Mouse (Mus musculus): ENCODE measurements around the gene Acap2. TPM values are rescaled to one million over a fixed set of nuclear protein-coding genes. Genes with fewer than 3 reads are reported as not detected.
A peak's percentile ranks its signal among the peaks of the same experiment; 100 is the strongest.

Gene Acap2
- total and polyA plus RNA-seq, 3 experiments = 17.2 to 19.1 TPM; not detected in 1

DNA sequence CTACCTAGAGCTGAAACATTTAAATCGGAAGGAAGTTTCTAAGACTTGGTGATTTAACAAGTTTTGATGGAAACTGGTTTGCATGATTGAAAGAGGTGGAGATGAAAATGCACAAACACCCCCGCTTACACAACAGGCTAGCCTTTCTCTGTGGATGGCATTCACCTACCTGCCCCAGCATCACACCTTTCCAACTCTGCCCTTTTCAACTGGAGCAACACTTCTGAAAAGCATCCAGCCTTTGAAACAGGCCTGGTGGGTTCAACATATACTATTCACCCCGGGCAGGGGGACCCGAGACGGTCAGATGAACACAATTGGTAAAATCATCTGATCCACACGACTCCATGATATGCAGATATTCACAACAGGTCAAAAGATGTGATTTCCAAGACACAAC is 119.2 kb downstream of the Acap2 start:
- no peak for TF ChIP-seq GATA1 (IDR thresholded peaks at IDR 0.05; ENCODE audit: low read depth, low read length)

DNA sequence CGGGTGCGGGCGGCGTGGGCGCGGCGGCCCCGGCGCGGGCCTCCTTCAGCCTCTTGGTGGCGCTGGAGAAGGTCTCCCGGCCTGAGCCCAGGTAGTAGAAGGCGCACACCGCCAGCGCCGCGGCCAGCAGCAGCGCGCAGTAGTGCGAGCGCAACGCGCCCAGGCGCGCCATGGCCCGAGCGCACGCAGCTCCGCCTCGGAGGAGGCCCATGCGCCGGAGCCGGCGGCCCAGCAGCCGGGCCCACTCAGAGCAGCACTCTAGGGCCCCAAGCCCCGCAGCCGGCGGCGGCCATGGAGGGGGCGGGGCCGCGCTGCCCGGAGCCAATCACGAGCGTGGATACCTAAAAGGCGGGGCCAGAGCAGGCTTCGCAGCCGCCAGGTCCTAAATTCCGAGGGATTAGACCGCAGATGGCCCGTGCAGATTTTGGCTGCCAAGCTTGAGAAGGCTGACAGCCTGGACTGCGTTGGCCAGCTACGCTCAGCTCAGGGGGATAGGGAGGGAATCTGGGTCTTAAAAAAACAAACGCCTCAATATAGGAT is 119.8 kb downstream of the Acap2 start, which contains the start of gene Xxylt1:
Gene Xxylt1 (minus strand): TSS at position 308 of the 540 bp plus-strand sequence.
- peaks cover 0 to 12% of the 10 kb centered on the region in 2 experiments; a peak in 3 of 4 replicates for H3K4me1 ChIP-seq (ENCODE audit: control insufficient read depth in 1 of 2, insufficient read depth in 2 of 2, low read length in 2 of 2)
- H3K27me3 ChIP-seq (ENCODE audit: control insufficient read depth in 1 of 2, insufficient read depth in 2 of 2, low read length in 2 of 2) = no peaks in the 10 kb centered on the region
- H3K79me2 ChIP-seq (ENCODE audit: control insufficient read depth, insufficient read depth, low read length, poor library complexity) = peaks cover 15% of the 10 kb centered on the region
- H3K36me3 ChIP-seq (ENCODE audit: control insufficient read depth in 1 of 2, insufficient read depth in 2 of 2, low read length in 2 of 2) = peaks cover 0 to 10% of the 10 kb centered on the region in 2 experiments; a peak in 2 of 4 replicates
- H3K9me3 ChIP-seq (replicated peaks; ENCODE audit: insufficient read depth, low read length) = no peaks in the 10 kb centered on the region
- H3K27ac ChIP-seq (ENCODE audit: control insufficient read depth, low read depth, low read length) = peak within 1 kb of the TSS; percentile 65
- DNase-seq (ENCODE audit: low read depth, low spot score) = peak; percentile 95
- H3K4me3 ChIP-seq (ENCODE audit: control insufficient read depth in 1 of 2, insufficient read depth in 1 of 2, low read depth in 2 of 2, low read length in 2 of 2) = peak within 1 kb of the TSS; percentile 56 to 81
- H3K9ac ChIP-seq (ENCODE audit: control insufficient read depth, low read depth, low read length, poor library complexity, severe bottlenecking) = peak within 1 kb of the TSS; percentile 89
- TF ChIP-seq ELF1 (IDR thresholded peaks at IDR 0.05; ENCODE audit: low read depth, low read length) (0 out of 2 replicates have a peak, but pooled peaks have one; percentile 38), POLR2AphosphoS2 (IDR thresholded peaks at IDR 0.05; ENCODE audit: low read length) (no peak), RAD21 (IDR thresholded peaks at IDR 0.05; ENCODE audit: low read depth, low read length) (peak; percentile 3; the same call in 1 of the 2 replicates), SIN3A (IDR thresholded peaks at IDR 0.05; ENCODE audit: low read length) (peak; percentile 97), E2F4 (IDR thresholded peaks at IDR 0.05; ENCODE audit: borderline replicate concordance, low read depth, low read length) (no peak), POLR2A (IDR thresholded peaks at IDR 0.05; ENCODE audit: control insufficient read depth in 1 of 2, insufficient read depth in 1 of 2, low read depth in 1 of 2, low read length in 2 of 2, poor library complexity in 1 of 2) (peak; percentile 72 to 92; a peak in 3 of 4 replicates), MAZ (IDR thresholded peaks at IDR 0.05; ENCODE audit: low read depth, low read length) (peak; percentile 78; the same call in 1 of the 2 replicates), RCOR1 (IDR thresholded peaks at IDR 0.05; ENCODE audit: low read depth, low read length) (0 out of 2 replicates have a peak, but pooled peaks have one; percentile 6), EP300 (IDR thresholded peaks at IDR 0.05; ENCODE audit: low read depth in 1 of 2, low read length in 2 of 2) (no peak), JUND (IDR thresholded peaks at IDR 0.05; ENCODE audit: low read depth, low read length) (no peak), ZKSCAN1 (IDR thresholded peaks at IDR 0.05; ENCODE audit: low read depth, low read length) (no peak), TAL1 (IDR thresholded peaks at IDR 0.05; ENCODE audit: low read length) (no peak), USF1 (IDR thresholded peaks at IDR 0.05; ENCODE audit: low read depth, low read length) (peak; percentile 32; the same call in 1 of the 2 replicates), UBTF (IDR thresholded peaks at IDR 0.05; ENCODE audit: borderline replicate concordance, insufficient read depth, low read depth, low read length) (peak; percentile 63; the same call in 1 of the 2 replicates), MYC (IDR thresholded peaks at IDR 0.05; ENCODE audit: low read depth, low read length) (peak; percentile 81), NELFE (IDR thresholded peaks at IDR 0.05; ENCODE audit: low read depth, low read length) (peak; percentile 83), ZNF384 (IDR thresholded peaks at IDR 0.05; ENCODE audit: low read depth, low read length) (no peak), ZMIZ1 (IDR thresholded peaks at IDR 0.05; ENCODE audit: low read depth, low read length) (peak; percentile 92), GABPA (IDR thresholded peaks at IDR 0.05; ENCODE audit: low read depth, low read length) (no peak; the same call in 1 of the 2 replicates), MEF2A (IDR thresholded peaks at IDR 0.05; ENCODE audit: extremely low read depth, insufficient replicate concordance, low read depth, low read length, poor library complexity, severe bottlenecking) (no peak), MXI1 (IDR thresholded peaks at IDR 0.05; ENCODE audit: low read depth, low read length) (peak; percentile 87), MAFK (IDR thresholded peaks at IDR 0.05; ENCODE audit: borderline replicate concordance, low read depth, low read length) (no peak), NRF1 (IDR thresholded peaks at IDR 0.05; ENCODE audit: insufficient read depth, low read depth, low read length, poor library complexity, severe bottlenecking) (peak; percentile 39; the same call in 1 of the 2 replicates), ZC3H11A (IDR thresholded peaks at IDR 0.05; ENCODE audit: low read depth, low read length) (no peak), MYB (IDR thresholded peaks at IDR 0.05; ENCODE audit: low read depth, low read length) (no peak), GATA1 (IDR thresholded peaks at IDR 0.05; ENCODE audit: low read depth, low read length) (peak; percentile 60), ETS1 (IDR thresholded peaks at IDR 0.05; ENCODE audit: low read depth, low read length) (peak; percentile 15; the same call in 1 of the 2 replicates), CTCF (IDR thresholded peaks at IDR 0.05 in 2 of 3, conservative IDR thresholded peaks at IDR 0.05 in 1 of 3; ENCODE audit: control insufficient read depth in 1 of 3, insufficient read depth in 1 of 3, low read depth in 2 of 3, low read length in 3 of 3, poor library complexity in 1 of 3, severe bottlenecking in 1 of 3) (peak in 2 of 3 experiments; percentile 30 to 68; a peak in 3 of 6 replicates), CHD1 (IDR thresholded peaks at IDR 0.05; ENCODE audit: low read depth, low read length) (no peak), TCF12 (IDR thresholded peaks at IDR 0.05; ENCODE audit: low read depth, low read length) (peak; percentile 70)

More for the DNA sequence above, 119.2 kb downstream of the Acap2 start:
- Histone ChIP-seq H3K27me3 (ENCODE audit: control insufficient read depth in 1 of 2, insufficient read depth in 2 of 2, low read length in 2 of 2) (no peaks in the 10 kb centered on the region), H3K9ac (ENCODE audit: control insufficient read depth, low read depth, low read length, poor library complexity, severe bottlenecking) (peak overlapping the region; percentile 72), H3K9me3 (replicated peaks; ENCODE audit: insufficient read depth, low read length) (no peaks in the 10 kb centered on the region), H3K79me2 (ENCODE audit: control insufficient read depth, insufficient read depth, low read length, poor library complexity) (peaks cover 15% of the 10 kb centered on the region), H3K4me1 (ENCODE audit: control insufficient read depth in 1 of 2, insufficient read depth in 2 of 2, low read length in 2 of 2) (peaks cover 0 to 12% of the 10 kb centered on the region in 2 experiments; a peak in 3 of 4 replicates), H3K27ac (ENCODE audit: control insufficient read depth, low read depth, low read length) (no peak overlapping the region), H3K4me3 (ENCODE audit: control insufficient read depth in 1 of 2, insufficient read depth in 1 of 2, low read depth in 2 of 2, low read length in 2 of 2) (peak overlapping the region in 1 of 2 experiments; percentile 56; a peak in 3 of 4 replicates), H3K36me3 (ENCODE audit: control insufficient read depth in 1 of 2, insufficient read depth in 2 of 2, low read length in 2 of 2) (peaks cover 0 to 10% of the 10 kb centered on the region in 2 experiments; a peak in 2 of 4 replicates)
- DNase-seq (ENCODE audit: low read depth, low spot score) = no peak
